Comparison of ENCODE assay signal across 8 mouse cellular contexts in genomic region chr13:89929477-89929876, GRCm38 (mm10).
DNase-seq lines count a peak whose midpoint lies in the region; ATAC-seq and TF ChIP-seq lines count a peak whose summit lies in the region.

No protein-coding gene starts in this region.

- H3K9me3 ChIP-seq in stomach, postnatal 0 days (ENCODE audit: control insufficient read depth, low read length) = no peaks in the 10 kb centered on the region
- H3K9me3 ChIP-seq in intestine, postnatal 0 days (ENCODE audit: control insufficient read depth) = no peaks in the 10 kb centered on the region

- no peak overlapping the region for H3K4me2 ChIP-seq in stomach, postnatal 0 days (replicated peaks; ENCODE audit: low read depth)
- no peak overlapping the region for H3K4me2 ChIP-seq in intestine, postnatal 0 days (replicated peaks; ENCODE audit: low read depth)

- no peaks in the 10 kb centered on the region for H3K27me3 ChIP-seq in stomach, postnatal 0 days (ENCODE audit: control insufficient read depth, insufficient read depth, low read length)
- H3K27me3 ChIP-seq in intestine, postnatal 0 days (replicated peaks; ENCODE audit: control insufficient read depth, insufficient read depth, low read length) = no peaks in the 10 kb centered on the region

- intact Hi-C loops in left cerebral cortex, postnatal 4 days (cut with DNase I) = no loop called here
- intact Hi-C loops in left cerebral cortex, postnatal 14 days (cut with DNase I) = no loop called here

- no peak overlapping the region for H3K9ac ChIP-seq in stomach, postnatal 0 days (ENCODE audit: low read length)
- H3K9ac ChIP-seq in intestine, postnatal 0 days (ENCODE audit: low read depth, low read length) = no peak overlapping the region

- H3K4me1 ChIP-seq in stomach, postnatal 0 days (replicated peaks; ENCODE audit: control insufficient read depth, insufficient read depth) = no peaks in the 10 kb centered on the region
- H3K4me1 ChIP-seq in intestine, postnatal 0 days (replicated peaks; ENCODE audit: control insufficient read depth, insufficient read depth, low read length) = no peaks in the 10 kb centered on the region

- ATAC-seq in stomach, postnatal 0 days (ENCODE audit: low FRiP score, low TSS enrichment) = peak; percentile 59; the same call in 1 of the 2 replicates
- ATAC-seq in intestine, postnatal 0 days = no peak

- TF ChIP-seq CTCF in stomach, postnatal 0 days (IDR thresholded peaks at IDR 0.05; ENCODE audit: low read depth) = no peak
- no peak for TF ChIP-seq CTCF in intestine, postnatal 0 days (IDR thresholded peaks at IDR 0.05; ENCODE audit: low read depth)

- WGBS in stomach, postnatal 0 days = 4% methylated on average over 3 of the region's 3 CpGs
- WGBS in intestine, postnatal 0 days = 6% methylated on average over 3 of the region's 3 CpGs

- no peak overlapping the region for H3K27ac ChIP-seq in stomach, postnatal 0 days (replicated peaks)
- no peak overlapping the region for H3K27ac ChIP-seq in intestine, postnatal 0 days (ENCODE audit: low read depth, low read length)

- no peak overlapping the region for H3K4me3 ChIP-seq in stomach, postnatal 0 days (ENCODE audit: low read depth, low read length)
- no peak overlapping the region for H3K4me3 ChIP-seq in intestine, postnatal 0 days (ENCODE audit: low read depth, low read length)

- peak; percentile 41 for DNase-seq in left cerebral cortex, postnatal 4 days
- no peak for DNase-seq in left cerebral cortex, postnatal 14 days (ENCODE audit: low spot score in 2 of 2)
- peak; percentile 74 for DNase-seq in forelimb bud, embryonic 11.5 days (ENCODE audit: low read depth, low spot score)
- peak; percentile 71 to 72 for DNase-seq in kidney, postnatal 4 days
- DNase-seq in stomach, postnatal 0 days (ENCODE audit: low spot score) = peak; percentile 76
- no peak for DNase-seq in left cerebral cortex, adult 8-10 months (ENCODE audit: low spot score in 2 of 2)
- no peak for DNase-seq in right cerebral cortex, postnatal 10 days (ENCODE audit: low spot score in 2 of 2)

- TF ChIP-seq EP300 in stomach, postnatal 0 days (optimal IDR thresholded peaks at IDR 0.05) = no peak

- no peaks in the 10 kb centered on the region for H3K36me3 ChIP-seq in stomach, postnatal 0 days (ENCODE audit: control insufficient read depth, insufficient read depth, low read length)
- no peaks in the 10 kb centered on the region for H3K36me3 ChIP-seq in intestine, postnatal 0 days (ENCODE audit: control insufficient read depth, insufficient read depth)

Comparison
In these comparisons a context has a peak if more than half of its experiments do, and no peak if none do; other contexts are left out.
1. DNase-seq: peak in left cerebral cortex, postnatal 4 days (single experiment), forelimb bud, embryonic 11.5 days (single experiment), kidney, postnatal 4 days (2 of 2) and stomach, postnatal 0 days (single experiment); none in left cerebral cortex, postnatal 14 days (0 of 2), left cerebral cortex, adult 8-10 months (0 of 2) and right cerebral cortex, postnatal 10 days (0 of 2).